Mouse (Mus musculus) activated CD4-positive, CD25-positive, alpha-beta regulatory T cell (primary cell): ENCODE results near the gene Plekhg6. TPM values are rescaled to one million over a fixed set of nuclear protein-coding genes. Genes with fewer than 3 reads are reported as not detected.

Experiments used
- polyA plus RNA-seq, 2 experiments: library from polyadenylated mRNA; unstranded; fragments of 100-300 nt; shearing (Covaris generic); gene quantifications; one replicate each; pipeline ENCODE4 v1.2.1; 2017

The Plekhg6 gene
- polyA plus RNA-seq: under 1 TPM in 1 of 2 experiments, not detected in 1; 0.11 TPM

DNA sequence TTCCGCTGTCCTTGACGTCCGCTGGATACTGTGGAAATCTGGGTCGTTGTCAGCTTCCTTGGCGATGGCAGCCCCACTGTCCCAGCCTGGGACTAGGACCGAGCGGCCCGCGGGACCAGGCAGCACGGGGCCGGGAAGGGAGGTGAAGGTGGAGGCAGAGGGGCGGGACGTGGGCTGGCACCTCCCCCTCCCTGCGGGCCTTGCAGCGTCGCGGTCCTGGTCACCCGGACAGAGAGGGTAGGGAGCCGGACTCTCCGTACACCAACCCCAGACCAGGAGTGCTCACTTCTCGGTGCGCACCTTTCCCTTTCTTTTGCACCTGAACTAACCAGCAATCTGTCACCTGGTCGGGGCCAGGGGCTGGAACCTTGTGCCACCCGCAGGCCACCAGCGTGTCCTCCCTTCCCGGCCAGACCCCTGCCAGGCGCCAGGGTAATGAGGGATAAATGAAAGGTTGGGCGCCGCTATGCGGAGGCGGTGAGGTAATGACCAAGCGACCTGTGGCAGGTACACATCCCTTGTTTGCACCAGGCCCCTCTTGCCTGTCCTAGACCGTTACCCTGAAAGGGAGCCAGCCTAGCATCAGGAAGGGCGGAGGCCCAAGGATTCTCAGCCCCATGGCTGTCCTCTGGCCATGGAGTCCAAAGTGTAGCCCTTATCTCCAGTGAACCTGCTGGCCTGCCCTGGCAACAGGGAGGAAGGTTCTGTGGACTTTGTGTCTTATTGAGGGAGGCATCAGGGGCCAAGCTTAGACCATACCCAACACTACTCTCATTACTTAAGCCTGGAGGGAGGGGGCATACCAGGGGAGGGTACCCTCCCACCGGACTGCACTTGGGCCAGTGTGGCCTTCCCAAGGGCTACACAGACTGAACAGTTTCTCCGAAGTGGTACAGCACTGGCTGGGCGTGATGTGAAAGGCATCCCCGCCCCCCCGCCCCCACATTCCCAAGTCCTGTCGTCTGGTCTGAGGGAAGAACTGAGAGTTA lies at the start of gene Plekhg6:
Plekhg6 (minus strand) TSS at position 422 of the 989 bp plus-strand sequence.

DNA sequence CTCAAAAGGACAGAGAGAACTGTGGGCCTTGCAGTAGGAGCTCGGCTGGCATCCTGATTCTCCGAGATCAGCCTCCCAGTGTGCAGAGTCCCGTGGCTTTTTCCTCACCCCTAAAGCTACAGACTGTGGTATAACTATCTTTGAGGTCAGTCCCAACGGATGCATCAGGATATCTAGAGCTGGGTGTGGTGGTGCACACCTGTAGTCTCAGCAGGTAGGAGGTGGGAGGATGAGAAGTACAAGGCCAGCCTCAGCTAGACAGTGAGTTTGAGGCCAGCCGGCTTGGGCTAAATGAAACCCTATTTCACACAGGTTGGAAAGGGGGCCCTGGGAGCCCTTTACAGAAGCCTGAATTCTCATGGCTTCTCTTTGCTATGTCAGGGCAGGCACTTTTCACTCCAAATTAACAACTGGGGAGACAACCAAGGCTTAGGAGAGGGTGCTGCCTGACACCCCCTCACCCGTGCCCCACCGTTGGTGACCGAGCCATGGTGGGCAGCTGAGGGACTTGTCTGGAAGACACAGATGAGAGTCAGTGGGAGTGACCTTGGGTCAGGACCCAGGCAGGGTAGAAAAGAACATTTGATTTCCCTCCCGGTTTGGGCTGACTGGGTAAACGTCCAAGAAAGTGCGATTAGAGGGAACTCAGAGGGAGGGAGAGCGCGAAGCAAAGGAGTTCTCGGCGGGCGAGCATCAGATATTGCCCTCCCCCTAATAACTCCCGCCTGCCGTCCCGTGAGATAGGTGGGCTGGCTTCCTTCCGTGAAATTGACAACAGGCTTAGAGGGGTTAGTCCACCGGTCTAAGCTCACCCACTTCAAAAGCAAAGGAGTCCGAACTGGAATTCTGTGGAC lies 31.6 kb downstream of the Plekhg6 start, which contains the start of gene Tnfrsf1a:
Tnfrsf1a (plus strand) TSS at position 642 of the 854 bp plus-strand sequence.

GRCm38 (mm10) chr6:125320323-125320722 lies 60.3 kb downstream of the Plekhg6 start, which contains the start of gene Scnn1a:
Gene Scnn1a, plus strand, starts transcription at chr6:125320659.

GRCm38 (mm10) chr6:125313546-125314230 lies 66.9 kb downstream of the Plekhg6 start, which contains the start of gene Ltbr:
Gene Ltbr, minus strand, starts transcription at chr6:125313885.

Other genes with a start within 250 kb of the Plekhg6 start
- 10 to 100 TPM; 26.8 to 42.5 TPM for gene Nop2, start 248.9 kb downstream of the Plekhg6 start, polyA plus RNA-seq
- gene Iffo1, start 235.6 kb downstream of the Plekhg6 start, polyA plus RNA-seq: 10 to 100 TPM; 20.1 to 25.5 TPM
- gene Gapdh, start 214.3 kb downstream of the Plekhg6 start, polyA plus RNA-seq: 100 to 1,000 TPM; 334 to 346 TPM
- 10 to 100 TPM; 31.2 to 32.5 TPM for gene Ncapd2, start 189.1 kb downstream of the Plekhg6 start, polyA plus RNA-seq
- 100 to 1,000 TPM; 101 to 117 TPM for gene Mrpl51, start 189.0 kb downstream of the Plekhg6 start, polyA plus RNA-seq
- 10 to 100 TPM; 38.0 to 43.4 TPM for gene Vamp1, start 165.2 kb downstream of the Plekhg6 start, polyA plus RNA-seq
- 100 to 1,000 TPM in 1 of 2 experiments, 10 to 100 TPM in 1; 87.5 to 133 TPM for gene Tapbpl, start 148.9 kb downstream of the Plekhg6 start, polyA plus RNA-seq
- gene Cd27, start 143.8 kb downstream of the Plekhg6 start, polyA plus RNA-seq: 100 to 1,000 TPM; 384 to 542 TPM
- 1 to 10 TPM in 1 of 2 experiments, under 1 TPM in 1; 0.71 to 1.2 TPM for gene Tuba3a, start 94.8 kb downstream of the Plekhg6 start, polyA plus RNA-seq
- gene Ltbr, start 66.9 kb downstream of the Plekhg6 start, polyA plus RNA-seq: 1 to 10 TPM in 1 of 2 experiments, under 1 TPM in 1; 0.50 to 2.3 TPM
- under 1 TPM; 0.08 to 0.23 TPM for gene Scnn1a, start 60.1 kb downstream of the Plekhg6 start, polyA plus RNA-seq
- gene Tnfrsf1a, start 31.4 kb downstream of the Plekhg6 start, polyA plus RNA-seq: 10 to 100 TPM; 24.1 to 29.1 TPM
- gene Cd9, start 114.0 kb upstream of the Plekhg6 start, polyA plus RNA-seq: 100 to 1,000 TPM in 1 of 2 experiments, 10 to 100 TPM in 1; 51.0 to 128 TPM
- 1 to 10 TPM in 1 of 2 experiments, under 1 TPM in 1; 0.11 to 1.1 TPM for gene Vwf, start 166.0 kb upstream of the Plekhg6 start, polyA plus RNA-seq